Mouse (Mus musculus) kidney, embryonic 16.5 days (tissue): ENCODE measurements around the gene Vmn1r27. TPM values are rescaled to one million over a fixed set of nuclear protein-coding genes. Genes with fewer than 3 reads are reported as not detected.

Source experiments
- ATAC-seq: fragments of 200-750 bp; cut with Nextera tagmentation; 2 replicates; pipeline ENCODE4 v1.8.0; 2017; ENCODE audit warnings: moderate TSS enrichment; ENCODE audit not compliant: low FRiP score, low TSS enrichment
- H3K27ac ChIP-seq: fragments of 300-500 bp; sonication (generic); 2 replicates; pipeline ENCODE4 v1.5.1; 2014; ENCODE audit warnings: low read length
- H3K27me3 ChIP-seq: fragments of 300-500 bp; sonication (generic); 2 replicates; pipeline ENCODE4 v1.6.1; 2014; ENCODE audit warnings: low read length, control low read depth, mixed read lengths; ENCODE audit not compliant: insufficient read depth
- H3K36me3 ChIP-seq: fragments of 300-500 bp; sonication (generic); 2 replicates; pipeline ENCODE4 v1.6.1; 2014; ENCODE audit warnings: low read length, control low read depth, mixed read lengths; ENCODE audit not compliant: insufficient read depth
- H3K4me1 ChIP-seq: fragments of 300-500 bp; sonication (generic); 2 replicates; pipeline ENCODE4 v1.6.1; 2014; ENCODE audit warnings: low read length, control low read depth, mixed read lengths; ENCODE audit not compliant: insufficient read depth
- H3K4me2 ChIP-seq: fragments of 300-500 bp; sonication (generic); replicated peaks from 2 replicates; pipeline ENCODE4 v1.6.1; 2014; ENCODE audit warnings: low read depth, low read length
- H3K4me3 ChIP-seq: fragments of 300-500 bp; sonication (generic); 2 replicates; pipeline ENCODE4 v1.5.1; 2014; ENCODE audit warnings: mild to moderate bottlenecking, low read length
- H3K9ac ChIP-seq: fragments of 300-500 bp; sonication (generic); replicated peaks from 2 replicates; pipeline ENCODE4 v1.6.1; 2014; ENCODE audit warnings: low read length
- H3K9me3 ChIP-seq: fragments of 300-500 bp; sonication (generic); 2 replicates; pipeline ENCODE4 v1.6.1; 2016; ENCODE audit warnings: low read length, control low read depth
- WGBS: fragments of 180-500 bp; shearing (Covaris S2); extraction: QIAGEN DNeasy Blood & Tissue Kit; methylation state at CpG from one replicate; pipeline ENCODE4 v1.1.7; 2014; 5-methylcytosine and 5-hydroxymethylcytosine counted together
- polyA plus RNA-seq: library from polyadenylated mRNA; unstranded; fragments of >200 nt; fragmentation: Nextera tagmentation; extraction: Ambion mirVana; gene quantifications from 2 replicates; pipeline ENCODE4 v1.2.1, GENCODE M21; 2015

The Vmn1r27 gene
- polyA plus RNA-seq: not detected in 2 replicates

DNA sequence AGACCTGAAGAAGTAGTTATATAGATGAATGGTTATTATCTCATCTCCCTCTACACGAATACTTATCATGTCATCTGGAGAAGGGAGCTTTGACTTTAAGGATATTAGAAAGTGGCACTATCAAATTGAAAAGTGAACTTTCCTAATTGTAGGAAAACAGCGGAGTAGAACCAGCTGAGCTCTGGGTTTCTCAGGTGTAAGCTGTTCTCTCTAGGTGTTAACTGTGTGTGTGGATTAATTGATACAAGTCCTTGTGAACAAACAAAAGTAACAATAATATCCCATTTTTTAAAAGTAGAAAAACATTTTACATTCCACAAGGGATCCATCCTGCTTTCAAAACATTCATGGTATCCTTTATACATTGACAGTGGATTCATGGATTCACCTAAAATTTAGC is at the start of gene Vmn1r27:
Vmn1r27 (minus strand) TSS at position 101 of the 400 bp plus-strand sequence.
- H3K36me3 ChIP-seq: no peaks in the 10 kb centered on the region
- no peak within 1 kb of the TSS for H3K9ac ChIP-seq
- WGBS: 79% methylated on average over 2 of the region's 2 CpGs
- no peaks in the 10 kb centered on the region for H3K27me3 ChIP-seq
- no peak within 1 kb of the TSS for H3K4me3 ChIP-seq
- no peaks in the 10 kb centered on the region for H3K4me1 ChIP-seq
- no peak for ATAC-seq
- H3K4me2 ChIP-seq: no peak within 1 kb of the TSS
- H3K9me3 ChIP-seq: no peaks in the 10 kb centered on the region
- H3K27ac ChIP-seq: no peak within 1 kb of the TSS

DNA sequence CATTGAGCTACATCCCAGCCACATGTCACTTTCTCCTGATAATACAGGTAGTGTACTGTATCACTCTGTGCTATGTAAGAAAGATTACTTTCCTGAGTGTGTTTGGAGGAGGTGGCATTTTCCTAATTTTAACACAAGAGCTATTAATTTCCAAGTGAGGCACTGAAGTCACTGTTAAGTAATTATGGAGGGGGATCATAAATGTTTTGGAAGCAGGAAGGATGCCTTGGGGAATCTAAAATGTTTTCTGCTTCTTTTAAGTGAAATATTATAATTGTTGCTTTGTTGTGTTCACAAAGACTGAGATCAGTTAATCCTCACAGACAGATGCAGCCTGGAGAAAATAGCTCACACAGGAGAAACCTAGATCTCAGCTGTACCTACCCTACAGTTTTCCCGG is 43.1 kb upstream of the Vmn1r27 start, which contains the start of gene Vmn1r28:
Vmn1r28 (plus strand) TSS at position 301 of the 400 bp plus-strand sequence.
- no peak within 1 kb of the TSS for H3K4me2 ChIP-seq
- H3K27me3 ChIP-seq: no peaks in the 10 kb centered on the region
- H3K27ac ChIP-seq: no peak within 1 kb of the TSS
- 75% methylated on average over 1 of the region's 1 CpGs for WGBS
- no peaks in the 10 kb centered on the region for H3K4me1 ChIP-seq
- H3K9me3 ChIP-seq: no peaks in the 10 kb centered on the region
- no peak within 1 kb of the TSS for H3K9ac ChIP-seq
- no peak for ATAC-seq
- no peak within 1 kb of the TSS for H3K4me3 ChIP-seq
- no peaks in the 10 kb centered on the region for H3K36me3 ChIP-seq

DNA sequence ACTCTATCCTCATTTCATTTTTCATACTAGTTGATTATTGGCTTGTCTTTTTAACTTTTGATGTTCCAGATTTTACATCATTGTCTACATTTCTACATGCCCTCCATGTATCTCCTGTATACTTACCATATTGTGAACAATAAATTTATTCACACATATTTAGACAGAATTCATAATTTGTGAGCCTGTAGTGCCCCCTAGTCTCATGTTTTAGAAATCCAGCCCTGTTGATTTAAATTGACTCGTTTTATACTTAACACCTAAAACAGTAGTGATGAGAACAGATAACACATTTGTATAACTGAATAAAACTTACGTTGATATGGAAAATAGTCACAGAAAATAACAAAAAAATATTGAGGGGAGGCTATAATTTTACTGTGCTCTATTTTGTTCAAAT is 2.5 kb downstream of the Vmn1r27 start:
- H3K9ac ChIP-seq: no peak overlapping the region
- no peak overlapping the region for H3K4me2 ChIP-seq
- WGBS: 75% methylated on average over 2 of the region's 2 CpGs
- no peak for ATAC-seq
- no peaks in the 10 kb centered on the region for H3K36me3 ChIP-seq
- no peak overlapping the region for H3K27ac ChIP-seq
- H3K27me3 ChIP-seq: no peaks in the 10 kb centered on the region
- no peaks in the 10 kb centered on the region for H3K4me1 ChIP-seq
- H3K4me3 ChIP-seq: no peak overlapping the region
- no peaks in the 10 kb centered on the region for H3K9me3 ChIP-seq

Other genes starting within 250 kb of the Vmn1r27 start
- gene Vmn1r25, start 238.0 kb downstream of the Vmn1r27 start, polyA plus RNA-seq: not detected in 2 replicates
- gene Vmn1r26, start 203.7 kb downstream of the Vmn1r27 start, polyA plus RNA-seq: not detected in 2 replicates
- not detected in 2 replicates for gene Vmn1r28, start 43.2 kb upstream of the Vmn1r27 start, polyA plus RNA-seq
- gene Vmn1r29, start 82.7 kb upstream of the Vmn1r27 start, polyA plus RNA-seq: not detected in 2 replicates
- gene Vmn1r30, start 224.6 kb upstream of the Vmn1r27 start, polyA plus RNA-seq: not detected in 2 replicates